Mouse (Mus musculus) midbrain, embryonic 16.5 days (tissue): ENCODE measurements around the gene Kncn. TPM values are rescaled to one million over a fixed set of nuclear protein-coding genes. Genes with fewer than 3 reads are reported as not detected.

ENCODE experiments used
- ATAC-seq: fragments of 200-750 bp; cut with Nextera tagmentation; 2 replicates; pipeline ENCODE4 v1.8.0; 2017; ENCODE audit warnings: moderate TSS enrichment
- H3K27ac ChIP-seq: fragments of 300-500 bp; sonication (generic); 2 replicates; pipeline ENCODE4 v1.5.1; 2014; ENCODE audit warnings: mild to moderate bottlenecking, low read length, mixed read lengths
- H3K27me3 ChIP-seq: fragments of 300-500 bp; sonication (generic); 2 replicates; pipeline ENCODE4 v1.6.1; 2014; ENCODE audit warnings: low read depth, low read length, mixed read lengths; ENCODE audit not compliant: control insufficient read depth, insufficient read depth
- H3K36me3 ChIP-seq: fragments of 300-500 bp; sonication (generic); 2 replicates; pipeline ENCODE4 v1.6.1; 2014; ENCODE audit warnings: mild to moderate bottlenecking, low read length, moderate library complexity, mixed read lengths; ENCODE audit not compliant: control insufficient read depth, insufficient read depth
- H3K4me1 ChIP-seq: fragments of 300-500 bp; sonication (generic); 2 replicates; pipeline ENCODE4 v1.6.1; 2014; ENCODE audit warnings: mild to moderate bottlenecking, low read length, mixed read lengths; ENCODE audit not compliant: control insufficient read depth, insufficient read depth
- H3K4me2 ChIP-seq: fragments of 300-500 bp; sonication (generic); 2 replicates; pipeline ENCODE4 v1.6.1; 2014; ENCODE audit warnings: mild to moderate bottlenecking, low read length, mixed read lengths
- H3K4me3 ChIP-seq: fragments of 300-500 bp; sonication (generic); 2 replicates; pipeline ENCODE4 v1.5.1; 2014; ENCODE audit warnings: low read depth, mild to moderate bottlenecking, low read length, moderate library complexity, mixed read lengths
- H3K9ac ChIP-seq: fragments of 300-500 bp; sonication (generic); 2 replicates; pipeline ENCODE4 v1.6.1; 2014; ENCODE audit warnings: low read depth, low read length, mixed read lengths
- H3K9me3 ChIP-seq: fragments of 300-500 bp; sonication (generic); replicated peaks from 2 replicates; pipeline ENCODE4 v1.6.1; 2014; ENCODE audit warnings: mild to moderate bottlenecking, low read length, mixed read lengths; ENCODE audit not compliant: control insufficient read depth, poor library complexity, severe bottlenecking
- WGBS: fragments of 180-500 bp; shearing (Covaris S2); extraction: QIAGEN DNeasy Blood & Tissue Kit; methylation state at CpG from one replicate; pipeline ENCODE4 v1.1.7; 2014; 5-methylcytosine and 5-hydroxymethylcytosine counted together
- polyA plus RNA-seq: library from polyadenylated mRNA; unstranded; fragments of >200 nt; fragmentation: Nextera tagmentation; extraction: Ambion mirVana; gene quantifications from 2 replicates; pipeline ENCODE4 v1.2.1, GENCODE M21; 2015

The Kncn gene
- polyA plus RNA-seq, 1 experiment from 2014 or later = 0.18 TPM

- 72% methylated on average over 8 of the region's 8 CpGs for WGBS
- ATAC-seq = no peak
- Histone ChIP-seq H3K9ac (no peak overlapping the region), H3K9me3 (no peaks in the 10 kb centered on the region), H3K36me3 (no peaks in the 10 kb centered on the region), H3K4me2 (no peak overlapping the region), H3K27me3 (no peaks in the 10 kb centered on the region), H3K4me3 (no peak overlapping the region), H3K4me1 (no peaks in the 10 kb centered on the region), H3K27ac (no peak overlapping the region)
Observed at GRCm38 (mm10) chr4:115848990-115849677, 35.1 kb upstream of the Kncn start.

- 88% methylated on average over 2 of the region's 2 CpGs for WGBS
- Histone ChIP-seq H3K27ac (no peak overlapping the region), H3K36me3 (no peaks in the 10 kb centered on the region), H3K4me3 (no peak overlapping the region), H3K9ac (no peak overlapping the region), H3K9me3 (no peaks in the 10 kb centered on the region), H3K4me1 (peaks cover 3% of the 10 kb centered on the region), H3K4me2 (no peak overlapping the region), H3K27me3 (no peaks in the 10 kb centered on the region)
- ATAC-seq = no peak
Observed at GRCm38 (mm10) chr4:115850111-115850510, 34.1 kb upstream of the Kncn start.

GRCm38 (mm10) chr4:115850631-115851030 is 33.6 kb upstream of the Kncn start:
- peaks cover 8% of the 10 kb centered on the region for H3K4me1 ChIP-seq

GRCm38 (mm10) chr4:115851569-115851968 is 32.6 kb upstream of the Kncn start:
- peaks cover 18% of the 10 kb centered on the region for H3K4me1 ChIP-seq
- H3K36me3 ChIP-seq = no peaks in the 10 kb centered on the region
- no peak overlapping the region for H3K4me2 ChIP-seq
- H3K4me3 ChIP-seq = no peak overlapping the region
- H3K27me3 ChIP-seq = no peaks in the 10 kb centered on the region
- no peaks in the 10 kb centered on the region for H3K9me3 ChIP-seq
- H3K9ac ChIP-seq = no peak overlapping the region
- ATAC-seq = no peak
- 86% methylated on average over 6 of the region's 6 CpGs for whole genome bisulfite sequencing
- no peak overlapping the region for H3K27ac ChIP-seq

More at GRCm38 (mm10) chr4:115850631-115851030, 33.6 kb upstream of the Kncn start:
- Histone ChIP-seq H3K9me3 (no peaks in the 10 kb centered on the region), H3K4me2 (no peak overlapping the region), H3K4me3 (no peak overlapping the region), H3K27me3 (no peaks in the 10 kb centered on the region), H3K27ac (no peak overlapping the region), H3K36me3 (no peaks in the 10 kb centered on the region), H3K9ac (no peak overlapping the region)
- ATAC-seq = no peak
- 66% methylated on average over 2 of the region's 2 CpGs for WGBS

GRCm38 (mm10) chr4:115855100-115855499 is 29.1 kb upstream of the Kncn start:
- peak overlapping the region; percentile 73 for H3K27ac ChIP-seq
- ATAC-seq = no peak
- 0 out of 2 replicates have a peak overlapping the region, but pooled peaks have one; percentile 4 for H3K9ac ChIP-seq
- H3K4me2 ChIP-seq = no peak overlapping the region
- no peak overlapping the region for H3K4me3 ChIP-seq
- H3K36me3 ChIP-seq = no peaks in the 10 kb centered on the region
- WGBS = 52% methylated on average over 6 of the region's 6 CpGs
- H3K4me1 ChIP-seq = peaks cover 22% of the 10 kb centered on the region
- no peaks in the 10 kb centered on the region for H3K9me3 ChIP-seq
- no peaks in the 10 kb centered on the region for H3K27me3 ChIP-seq

GRCm38 (mm10) chr4:115855609-115856008 is 28.6 kb upstream of the Kncn start:
- no peak overlapping the region for H3K4me3 ChIP-seq
- H3K36me3 ChIP-seq = no peaks in the 10 kb centered on the region
- H3K4me2 ChIP-seq = no peak overlapping the region
- peak overlapping the region; percentile 73 for H3K27ac ChIP-seq
- H3K4me1 ChIP-seq = peaks cover 22% of the 10 kb centered on the region
- no peaks in the 10 kb centered on the region for H3K9me3 ChIP-seq
- H3K27me3 ChIP-seq = no peaks in the 10 kb centered on the region
- 30% methylated on average over 4 of the region's 4 CpGs for WGBS
- ATAC-seq = peak; percentile 46
- H3K9ac ChIP-seq = 0 out of 2 replicates have a peak overlapping the region, but pooled peaks have one; percentile 4

- H3K9ac ChIP-seq = peak overlapping the region; percentile 37; the same call in 1 of the 2 replicates
- no peaks in the 10 kb centered on the region for H3K36me3 ChIP-seq
- no peaks in the 10 kb centered on the region for H3K9me3 ChIP-seq
- WGBS = 26% methylated on average over 4 of the region's 4 CpGs
- peak overlapping the region; percentile 73 for H3K27ac ChIP-seq
- peaks cover 22% of the 10 kb centered on the region for H3K4me1 ChIP-seq
- peak; percentile 8; the same call in 1 of the 2 replicates for ATAC-seq
- H3K4me2 ChIP-seq = no peak overlapping the region
- no peaks in the 10 kb centered on the region for H3K27me3 ChIP-seq
- no peak overlapping the region for H3K4me3 ChIP-seq
Observed at GRCm38 (mm10) chr4:115856282-115856681, 27.9 kb upstream of the Kncn start.

- no peak for ATAC-seq
- Histone ChIP-seq H3K9me3 (no peaks in the 10 kb centered on the region), H3K27me3 (no peaks in the 10 kb centered on the region), H3K36me3 (no peaks in the 10 kb centered on the region), H3K4me1 (peaks cover 22% of the 10 kb centered on the region), H3K4me3 (no peak overlapping the region), H3K9ac (no peak overlapping the region), H3K4me2 (no peak overlapping the region), H3K27ac (no peak overlapping the region)
- WGBS = 76% methylated on average over 9 of the region's 9 CpGs
Observed at GRCm38 (mm10) chr4:115857293-115857883, 26.8 kb upstream of the Kncn start.

GRCm38 (mm10) chr4:115863352-115863751 is 20.8 kb upstream of the Kncn start:
- no peak overlapping the region for H3K27ac ChIP-seq
- H3K27me3 ChIP-seq = no peaks in the 10 kb centered on the region
- H3K4me1 ChIP-seq = no peaks in the 10 kb centered on the region
- H3K9ac ChIP-seq = no peak overlapping the region
- no peaks in the 10 kb centered on the region for H3K9me3 ChIP-seq
- H3K4me2 ChIP-seq = no peak overlapping the region
- ATAC-seq = no peak
- H3K36me3 ChIP-seq = no peaks in the 10 kb centered on the region
- H3K4me3 ChIP-seq = no peak overlapping the region
- WGBS = 71% methylated on average over 7 of the region's 7 CpGs
